Mouse (Mus musculus): Measurements from ENCODE around the gene Zfp809. TPM values are rescaled to one million over a fixed set of nuclear protein-coding genes. Genes with fewer than 3 reads are reported as not detected.
A peak's percentile ranks its signal among the peaks of the same experiment; 100 is the strongest.

Gene Zfp809
- total and polyA plus RNA-seq, 2 experiments from 2014 or later = 6.8 to 10.3 TPM

DNA sequence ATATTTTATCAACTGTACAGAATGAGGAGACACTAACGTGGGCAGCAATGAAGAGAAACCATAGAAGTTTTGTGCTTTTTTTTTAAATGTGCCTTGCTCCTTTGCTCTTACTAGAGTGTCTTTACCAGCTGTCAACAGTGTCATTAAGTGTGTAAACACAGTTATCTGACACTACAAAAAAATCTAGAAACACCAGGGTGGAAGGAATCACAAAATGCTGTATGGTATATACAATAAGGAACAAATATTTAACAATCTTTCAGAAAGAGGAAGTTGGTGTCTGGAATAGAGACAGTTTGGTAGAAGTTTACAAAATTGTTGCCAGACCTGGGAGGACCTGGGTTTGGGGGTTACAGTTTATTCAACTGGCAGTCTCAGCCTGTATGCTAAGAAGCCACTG lies 36.1 kb downstream of the Zfp809 start:
- ATAC-seq = no peak
- no peak overlapping the region for H3K4me3 ChIP-seq (ENCODE audit: low read depth, low read length)
- WGBS = 91% methylated on average over 1 of the region's 1 CpGs

DNA sequence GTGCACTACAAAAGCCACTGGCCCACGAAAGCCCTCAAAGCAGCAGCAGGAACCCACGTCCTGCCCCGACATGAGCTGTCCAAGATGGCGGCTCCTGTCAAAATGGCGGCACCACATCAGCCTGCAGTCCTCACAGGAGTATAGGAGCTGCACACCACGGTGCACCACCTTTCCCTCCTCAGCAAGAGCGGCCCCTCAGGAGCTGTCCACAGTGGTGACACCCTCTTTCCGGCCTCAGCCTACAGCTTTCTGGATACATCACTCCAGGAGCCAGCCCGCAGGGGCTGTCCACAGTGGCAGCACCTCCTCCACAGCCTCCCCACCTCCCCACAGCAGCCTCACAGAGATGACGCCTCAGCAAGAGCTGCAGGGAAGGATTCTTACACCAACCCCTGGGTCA lies 37.1 kb downstream of the Zfp809 start:
- 85% methylated on average over 10 of the region's 10 CpGs for WGBS

More for the DNA sequence above, 36.1 kb downstream of the Zfp809 start:
- Histone ChIP-seq H3K36me3 (ENCODE audit: insufficient read depth) (no peaks in the 10 kb centered on the region), H3K4me1 (ENCODE audit: insufficient read depth) (no peaks in the 10 kb centered on the region), H3K4me2 (ENCODE audit: low read depth) (no peak overlapping the region), H3K9ac (no peak overlapping the region), H3K9me3 (ENCODE audit: low read length) (no peaks in the 10 kb centered on the region), H3K27me3 (ENCODE audit: insufficient read depth, low read length) (no peaks in the 10 kb centered on the region), H3K27ac (ENCODE audit: low read depth, low read length) (no peak overlapping the region)
- no peak for TF ChIP-seq CTCF (IDR thresholded peaks at IDR 0.05; ENCODE audit: low read depth)
- DNase-seq = no peak

DNA sequence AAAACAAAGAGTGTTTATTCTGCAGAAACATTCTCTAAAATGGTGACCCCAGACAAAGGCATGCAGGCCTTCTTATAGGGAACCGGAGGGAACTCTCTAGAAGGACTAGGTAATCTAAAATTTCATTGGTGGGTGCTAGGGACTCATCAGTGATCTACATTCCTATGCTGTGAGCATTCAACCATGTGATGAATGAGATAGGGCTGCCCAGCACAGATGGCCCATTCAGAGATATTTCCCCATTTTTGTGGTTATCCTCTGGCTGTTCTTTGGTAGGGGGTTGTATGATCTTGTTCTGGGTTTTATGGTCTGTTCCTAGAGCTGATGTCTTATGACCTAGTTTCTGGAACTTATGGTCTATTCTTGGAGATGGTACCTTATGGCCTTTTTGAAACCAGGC lies 43.4 kb downstream of the Zfp809 start:
- ATAC-seq (no peak), DNase-seq (no peak)
- Histone ChIP-seq H3K9me3 (ENCODE audit: low read length) (no peaks in the 10 kb centered on the region), H3K27me3 (ENCODE audit: insufficient read depth, low read length) (no peaks in the 10 kb centered on the region), H3K4me2 (ENCODE audit: low read depth) (no peak overlapping the region), H3K27ac (ENCODE audit: low read depth, low read length) (no peak overlapping the region), H3K36me3 (ENCODE audit: insufficient read depth) (no peaks in the 10 kb centered on the region), H3K4me3 (ENCODE audit: low read depth, low read length) (no peak overlapping the region), H3K9ac (no peak overlapping the region), H3K4me1 (ENCODE audit: insufficient read depth) (no peaks in the 10 kb centered on the region)
- WGBS = 95% methylated on average over 1 of the region's 1 CpGs
- no peak for TF ChIP-seq CTCF (IDR thresholded peaks at IDR 0.05; ENCODE audit: low read depth)

More for the DNA sequence above, 37.1 kb downstream of the Zfp809 start:
- H3K9ac ChIP-seq = no peak overlapping the region
- H3K4me3 ChIP-seq (ENCODE audit: low read depth, low read length) = no peak overlapping the region
- DNase-seq (no peak), ATAC-seq (no peak)
- no peaks in the 10 kb centered on the region for H3K36me3 ChIP-seq (ENCODE audit: insufficient read depth)
- no peak for TF ChIP-seq CTCF (IDR thresholded peaks at IDR 0.05; ENCODE audit: low read depth)
- H3K4me1 ChIP-seq (ENCODE audit: insufficient read depth) = no peaks in the 10 kb centered on the region
- H3K4me2 ChIP-seq (ENCODE audit: low read depth) = no peak overlapping the region
- H3K27me3 ChIP-seq (ENCODE audit: insufficient read depth, low read length) = no peaks in the 10 kb centered on the region
- no peaks in the 10 kb centered on the region for H3K9me3 ChIP-seq (ENCODE audit: low read length)
- H3K27ac ChIP-seq (ENCODE audit: low read depth, low read length) = no peak overlapping the region

DNA sequence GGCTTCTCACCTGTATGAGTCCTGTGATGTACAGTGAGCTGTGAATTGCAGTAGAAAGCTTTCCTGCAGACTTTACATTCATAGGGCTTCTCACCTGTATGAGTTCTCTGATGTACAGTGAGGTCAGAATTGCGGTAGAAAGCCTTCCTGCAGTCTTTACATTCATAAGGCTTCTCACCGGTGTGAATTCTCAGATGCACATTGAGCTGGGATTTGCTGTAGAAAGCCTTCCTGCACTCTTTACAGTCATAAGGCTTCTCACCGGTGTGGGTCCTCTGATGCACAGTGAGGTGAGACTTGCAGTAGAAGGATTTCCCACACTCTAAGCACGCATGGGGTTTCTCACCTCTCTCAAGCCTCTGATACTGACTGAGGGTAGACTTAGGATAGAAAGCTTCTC lies 53.2 kb downstream of the Zfp809 start:
- Histone ChIP-seq H3K9me3 (ENCODE audit: low read length) (peaks cover 43% of the 10 kb centered on the region), H3K4me3 (ENCODE audit: low read depth, low read length) (no peak overlapping the region), H3K27ac (ENCODE audit: low read depth, low read length) (no peak overlapping the region), H3K36me3 (ENCODE audit: insufficient read depth) (peaks cover 68% of the 10 kb centered on the region), H3K4me2 (ENCODE audit: low read depth) (no peak overlapping the region), H3K27me3 (ENCODE audit: insufficient read depth, low read length) (no peaks in the 10 kb centered on the region), H3K4me1 (ENCODE audit: insufficient read depth) (no peaks in the 10 kb centered on the region), H3K9ac (no peak overlapping the region)
- ATAC-seq (no peak), DNase-seq (peak; percentile 19)
- WGBS = 99% methylated on average over 4 of the region's 4 CpGs
- no peak for TF ChIP-seq CTCF (IDR thresholded peaks at IDR 0.05; ENCODE audit: low read depth)

Other genes with a start within 250 kb of the Zfp809 start
- 0.24 and 2.1 TPM in 2 replicates for gene Rgl3, start 236.3 kb upstream of the Zfp809 start, total RNA-seq (2014; rRNA removed)
- 1.0 and 1.2 TPM in 2 replicates for gene Rgl3, start 236.3 kb upstream of the Zfp809 start, polyA plus RNA-seq (2015; fragmentation: Nextera tagmentation; extraction: Ambion mirVana)
- 5.7 and 6.0 TPM in 2 replicates for gene Ccdc151, start 223.1 kb upstream of the Zfp809 start, total RNA-seq (2014; rRNA removed)
- gene Ccdc151, start 223.1 kb upstream of the Zfp809 start, polyA plus RNA-seq (2015; fragmentation: Nextera tagmentation; extraction: Ambion mirVana) = 5.5 and 6.4 TPM in 2 replicates
- gene Prkcsh, start 222.9 kb upstream of the Zfp809 start, total RNA-seq (2014; rRNA removed) = 83.2 and 86.5 TPM in 2 replicates
- 48.9 and 67.4 TPM in 2 replicates for gene Prkcsh, start 222.9 kb upstream of the Zfp809 start, polyA plus RNA-seq (2015; fragmentation: Nextera tagmentation; extraction: Ambion mirVana)
- gene Elavl3, start 173.7 kb upstream of the Zfp809 start, total RNA-seq (2014; rRNA removed) = 159 and 191 TPM in 2 replicates
- gene Elavl3, start 173.7 kb upstream of the Zfp809 start, polyA plus RNA-seq (2015; fragmentation: Nextera tagmentation; extraction: Ambion mirVana) = 51.3 and 74.7 TPM in 2 replicates
- not detected in 2 replicates for gene Gm49318, start 154.5 kb upstream of the Zfp809 start, total RNA-seq (2014; rRNA removed)
- gene Gm49318, start 154.5 kb upstream of the Zfp809 start, polyA plus RNA-seq (2015; fragmentation: Nextera tagmentation; extraction: Ambion mirVana) = not detected in 2 replicates
- gene Zfp653, start 154.3 kb upstream of the Zfp809 start, total RNA-seq (2014; rRNA removed) = 31.0 and 32.3 TPM in 2 replicates
- 13.3 and 16.3 TPM in 2 replicates for gene Zfp653, start 154.3 kb upstream of the Zfp809 start, polyA plus RNA-seq (2015; fragmentation: Nextera tagmentation; extraction: Ambion mirVana)
- 55.2 and 59.2 TPM in 2 replicates for gene Ecsit, start 140.3 kb upstream of the Zfp809 start, total RNA-seq (2014; rRNA removed)
- gene Ecsit, start 140.3 kb upstream of the Zfp809 start, polyA plus RNA-seq (2015; fragmentation: Nextera tagmentation; extraction: Ambion mirVana) = 64.1 and 64.7 TPM in 2 replicates
- 0.24 TPM in 1 of 2 replicates, not detected in the other for gene Cnn1, start 126.5 kb upstream of the Zfp809 start, total RNA-seq (2014; rRNA removed)
- 0.24 and 0.86 TPM in 2 replicates for gene Cnn1, start 126.5 kb upstream of the Zfp809 start, polyA plus RNA-seq (2015; fragmentation: Nextera tagmentation; extraction: Ambion mirVana)
- 122 and 137 TPM in 2 replicates for gene Elof1, start 108.5 kb upstream of the Zfp809 start, total RNA-seq (2014; rRNA removed)
- gene Elof1, start 108.5 kb upstream of the Zfp809 start, polyA plus RNA-seq (2015; fragmentation: Nextera tagmentation; extraction: Ambion mirVana) = 165 and 170 TPM in 2 replicates
- gene Acp5, start 90.0 kb upstream of the Zfp809 start, total RNA-seq (2014; rRNA removed) = 3.9 TPM in 1 of 2 replicates, not detected in the other
- 0.41 and 0.88 TPM in 2 replicates for gene Acp5, start 90.0 kb upstream of the Zfp809 start, polyA plus RNA-seq (2015; fragmentation: Nextera tagmentation; extraction: Ambion mirVana)
- 27.8 and 35.2 TPM in 2 replicates for gene Pigyl, start 68.9 kb upstream of the Zfp809 start, total RNA-seq (2014; rRNA removed)
- gene Pigyl, start 68.9 kb upstream of the Zfp809 start, polyA plus RNA-seq (2015; fragmentation: Nextera tagmentation; extraction: Ambion mirVana) = 112 and 143 TPM in 2 replicates
- 0.14 and 0.15 TPM in 2 replicates for gene Zfp872, start 37.6 kb upstream of the Zfp809 start, total RNA-seq (2014; rRNA removed)
- 0.16 and 0.26 TPM in 2 replicates for gene Zfp872, start 37.6 kb upstream of the Zfp809 start, polyA plus RNA-seq (2015; fragmentation: Nextera tagmentation; extraction: Ambion mirVana)
- gene Zfp599, start 34.2 kb downstream of the Zfp809 start, total RNA-seq (2014; rRNA removed) = 7.6 and 7.9 TPM in 2 replicates
- 4.8 and 6.0 TPM in 2 replicates for gene Zfp599, start 34.2 kb downstream of the Zfp809 start, polyA plus RNA-seq (2015; fragmentation: Nextera tagmentation; extraction: Ambion mirVana)
- 37.1 and 51.3 TPM in 2 replicates for gene Zfp810, start 81.9 kb downstream of the Zfp809 start, total RNA-seq (2014; rRNA removed)
- gene Zfp810, start 81.9 kb downstream of the Zfp809 start, polyA plus RNA-seq (2015; fragmentation: Nextera tagmentation; extraction: Ambion mirVana) = 20.1 and 27.5 TPM in 2 replicates
- gene Anln, start 163.5 kb downstream of the Zfp809 start, total RNA-seq (2014; rRNA removed) = 3.5 and 6.6 TPM in 2 replicates
- gene Anln, start 163.5 kb downstream of the Zfp809 start, polyA plus RNA-seq (2015; fragmentation: Nextera tagmentation; extraction: Ambion mirVana) = 2.2 and 2.4 TPM in 2 replicates
- gene 9530077C05Rik, start 185.8 kb downstream of the Zfp809 start, total RNA-seq (2014; rRNA removed) = 13.7 and 14.1 TPM in 2 replicates
- 16.3 and 17.5 TPM in 2 replicates for gene 9530077C05Rik, start 185.8 kb downstream of the Zfp809 start, polyA plus RNA-seq (2015; fragmentation: Nextera tagmentation; extraction: Ambion mirVana)
- gene Gm17545, start 228.6 kb downstream of the Zfp809 start, total RNA-seq (2014; rRNA removed) = not detected in 2 replicates
- not detected in 2 replicates for gene Gm17545, start 228.6 kb downstream of the Zfp809 start, polyA plus RNA-seq (2015; fragmentation: Nextera tagmentation; extraction: Ambion mirVana)
- gene Rp9, start 244.0 kb downstream of the Zfp809 start, total RNA-seq (2014; rRNA removed) = 80.2 and 85.6 TPM in 2 replicates
- gene Rp9, start 244.0 kb downstream of the Zfp809 start, polyA plus RNA-seq (2015; fragmentation: Nextera tagmentation; extraction: Ambion mirVana) = 80.2 and 81.2 TPM in 2 replicates